Mouse (Mus musculus): Measurements from ENCODE around the gene Cds1. TPM values are rescaled to one million over a fixed set of nuclear protein-coding genes. Genes with fewer than 3 reads are reported as not detected.
A peak's percentile ranks its signal among the peaks of the same experiment; 100 is the strongest.

Cds1 gene
- polyA plus RNA-seq, 1 experiment, result 15.9 TPM

DNA sequence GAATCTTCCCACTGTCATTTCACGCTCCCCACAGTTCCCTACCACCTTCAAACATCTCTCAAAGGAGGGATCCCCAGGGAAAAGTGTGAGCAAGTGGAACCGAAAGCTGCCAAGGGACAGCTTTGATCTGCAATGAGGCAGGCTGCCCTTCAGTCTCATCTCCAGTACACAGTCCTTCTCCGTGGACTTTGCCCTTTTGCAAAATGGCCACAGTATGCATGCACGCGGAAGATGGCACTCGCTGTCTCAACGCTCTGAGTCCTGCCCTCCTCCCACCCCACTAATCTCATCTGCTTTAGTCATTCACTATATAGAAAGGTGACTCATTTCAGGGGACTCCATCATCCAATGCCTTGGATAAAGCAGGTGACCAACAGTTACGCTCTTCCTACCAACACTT is 81.0 kb downstream of the Cds1 start:
- Histone ChIP-seq H3K27me3 (ENCODE audit: control insufficient read depth, insufficient read depth, low read length, poor library complexity, severe bottlenecking) (no peaks in the 10 kb centered on the region), H3K9me3 (replicated peaks; ENCODE audit: control insufficient read depth, insufficient read depth, low read length, poor library complexity, severe bottlenecking) (no peaks in the 10 kb centered on the region), H3K27ac (ENCODE audit: insufficient read depth, low read length) (no peak overlapping the region), H3K4me3 (ENCODE audit: low read depth, low read length) (no peak overlapping the region), H3K36me3 (ENCODE audit: control insufficient read depth, insufficient read depth, low read length, poor library complexity, severe bottlenecking) (peaks cover 5% of the 10 kb centered on the region), H3K4me1 (ENCODE audit: control insufficient read depth, insufficient read depth, low read length) (peaks cover 17% of the 10 kb centered on the region), H3K9ac (ENCODE audit: low read depth, poor library complexity, severe bottlenecking) (no peak overlapping the region)
- TF ChIP-seq EP300 (IDR thresholded peaks at IDR 0.05; ENCODE audit: insufficient read depth, low read depth, low read length) (no peak), POLR2A (IDR thresholded peaks at IDR 0.05; ENCODE audit: insufficient read depth, low read length) (no peak), CTCF (IDR thresholded peaks at IDR 0.05; ENCODE audit: low read depth, low read length) (no peak)

DNA sequence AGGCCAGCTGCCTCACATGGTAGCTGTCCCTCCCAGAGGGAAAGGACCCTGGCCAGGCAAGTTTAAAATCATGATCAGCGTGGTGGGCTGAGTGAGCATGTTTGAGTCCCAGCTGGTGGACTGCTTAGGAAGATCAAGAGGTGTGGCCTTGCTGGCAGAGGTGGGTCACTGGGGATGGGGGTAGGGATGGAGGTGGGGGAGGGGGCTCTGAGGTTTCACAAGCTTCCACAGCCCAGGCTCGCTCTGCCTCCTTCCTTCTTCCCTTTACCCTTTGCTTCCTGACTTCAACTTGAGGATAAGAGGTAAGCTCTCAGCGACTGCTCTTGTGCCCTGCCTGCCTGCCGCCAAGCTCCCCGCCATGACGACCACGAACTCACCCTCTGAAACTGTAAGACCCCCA is 82.4 kb downstream of the Cds1 start:
- peaks cover 17% of the 10 kb centered on the region for H3K4me1 ChIP-seq (ENCODE audit: control insufficient read depth, insufficient read depth, low read length)
- H3K9ac ChIP-seq (ENCODE audit: low read depth, poor library complexity, severe bottlenecking), result no peak overlapping the region
- no peaks in the 10 kb centered on the region for H3K9me3 ChIP-seq (replicated peaks; ENCODE audit: control insufficient read depth, insufficient read depth, low read length, poor library complexity, severe bottlenecking)
- no peaks in the 10 kb centered on the region for H3K27me3 ChIP-seq (ENCODE audit: control insufficient read depth, insufficient read depth, low read length, poor library complexity, severe bottlenecking)
- TF ChIP-seq EP300 (IDR thresholded peaks at IDR 0.05; ENCODE audit: insufficient read depth, low read depth, low read length) (peak; percentile 80), POLR2A (IDR thresholded peaks at IDR 0.05; ENCODE audit: insufficient read depth, low read length) (no peak)
- no peaks in the 10 kb centered on the region for H3K36me3 ChIP-seq (ENCODE audit: control insufficient read depth, insufficient read depth, low read length, poor library complexity, severe bottlenecking)
- H3K4me3 ChIP-seq (ENCODE audit: low read depth, low read length), result peak overlapping the region; percentile 15; the same call in 1 of the 2 replicates
- H3K27ac ChIP-seq (ENCODE audit: insufficient read depth, low read length), result peak overlapping the region; percentile 68

DNA sequence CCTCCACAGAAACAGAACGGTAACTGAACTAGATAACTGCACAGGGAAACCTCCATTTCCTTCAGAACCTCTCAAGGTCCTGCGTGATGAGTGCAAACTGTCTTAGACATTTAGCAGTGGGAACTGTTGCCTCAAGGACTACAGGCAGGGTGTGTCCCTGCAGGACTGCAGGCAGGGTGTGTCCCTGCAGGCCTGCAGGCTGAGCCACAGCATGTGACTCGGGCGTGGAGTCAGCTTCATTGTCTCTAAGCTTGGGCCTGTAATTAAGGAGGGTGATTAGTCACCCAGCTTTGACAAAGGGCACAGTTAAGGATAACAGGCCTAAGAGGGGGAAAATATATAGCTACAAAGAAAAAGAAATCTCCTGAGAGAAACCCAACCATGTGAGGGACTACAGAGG is 82.8 kb downstream of the Cds1 start:
- peaks cover 19% of the 10 kb centered on the region for H3K4me1 ChIP-seq (ENCODE audit: control insufficient read depth, insufficient read depth, low read length)
- no peaks in the 10 kb centered on the region for H3K27me3 ChIP-seq (ENCODE audit: control insufficient read depth, insufficient read depth, low read length, poor library complexity, severe bottlenecking)
- no peak overlapping the region for H3K9ac ChIP-seq (ENCODE audit: low read depth, poor library complexity, severe bottlenecking)
- no peaks in the 10 kb centered on the region for H3K9me3 ChIP-seq (replicated peaks; ENCODE audit: control insufficient read depth, insufficient read depth, low read length, poor library complexity, severe bottlenecking)
- H3K36me3 ChIP-seq (ENCODE audit: control insufficient read depth, insufficient read depth, low read length, poor library complexity, severe bottlenecking), result no peaks in the 10 kb centered on the region
- peak overlapping the region; percentile 77 for H3K27ac ChIP-seq (ENCODE audit: insufficient read depth, low read length)
- no peak for TF ChIP-seq POLR2A (IDR thresholded peaks at IDR 0.05; ENCODE audit: insufficient read depth, low read length)
- TF ChIP-seq CTCF (IDR thresholded peaks at IDR 0.05; ENCODE audit: low read depth, low read length), result no peak
- TF ChIP-seq EP300 (IDR thresholded peaks at IDR 0.05; ENCODE audit: insufficient read depth, low read depth, low read length), result peak; percentile 98
- H3K4me3 ChIP-seq (ENCODE audit: low read depth, low read length), result no peak overlapping the region

DNA sequence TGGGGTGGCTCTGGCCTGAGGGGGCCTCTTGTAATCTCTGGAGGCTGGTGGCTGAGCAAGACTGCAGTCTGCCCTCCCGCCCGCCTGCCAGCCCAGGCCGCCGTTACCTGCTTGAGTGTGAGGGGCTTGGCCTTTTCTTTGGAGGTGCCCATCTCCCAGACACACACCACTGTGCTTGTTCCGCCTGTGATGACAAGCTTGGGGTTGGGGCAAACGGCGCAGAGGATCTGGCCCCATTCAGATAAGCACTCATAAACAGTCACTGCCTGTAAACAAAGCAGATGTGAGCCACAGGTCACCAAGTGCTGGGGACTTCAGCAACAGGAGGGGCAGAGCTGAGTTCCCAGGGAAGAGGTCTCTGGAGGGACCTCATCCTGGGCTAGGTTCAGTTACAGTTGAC is 86.2 kb downstream of the Cds1 start:
- Histone ChIP-seq H3K27ac (ENCODE audit: insufficient read depth, low read length) (no peak overlapping the region), H3K4me3 (ENCODE audit: low read depth, low read length) (peak overlapping the region; percentile 9; the same call in 1 of the 2 replicates), H3K27me3 (ENCODE audit: control insufficient read depth, insufficient read depth, low read length, poor library complexity, severe bottlenecking) (no peaks in the 10 kb centered on the region), H3K36me3 (ENCODE audit: control insufficient read depth, insufficient read depth, low read length, poor library complexity, severe bottlenecking) (peaks cover 3% of the 10 kb centered on the region; the same call in 1 of the 2 replicates), H3K4me1 (ENCODE audit: control insufficient read depth, insufficient read depth, low read length) (peaks cover 14% of the 10 kb centered on the region), H3K9ac (ENCODE audit: low read depth, poor library complexity, severe bottlenecking) (no peak overlapping the region), H3K9me3 (replicated peaks; ENCODE audit: control insufficient read depth, insufficient read depth, low read length, poor library complexity, severe bottlenecking) (no peaks in the 10 kb centered on the region)
- TF ChIP-seq CTCF (IDR thresholded peaks at IDR 0.05; ENCODE audit: low read depth, low read length) (no peak), POLR2A (IDR thresholded peaks at IDR 0.05; ENCODE audit: insufficient read depth, low read length) (no peak), EP300 (IDR thresholded peaks at IDR 0.05; ENCODE audit: insufficient read depth, low read depth, low read length) (no peak)

DNA sequence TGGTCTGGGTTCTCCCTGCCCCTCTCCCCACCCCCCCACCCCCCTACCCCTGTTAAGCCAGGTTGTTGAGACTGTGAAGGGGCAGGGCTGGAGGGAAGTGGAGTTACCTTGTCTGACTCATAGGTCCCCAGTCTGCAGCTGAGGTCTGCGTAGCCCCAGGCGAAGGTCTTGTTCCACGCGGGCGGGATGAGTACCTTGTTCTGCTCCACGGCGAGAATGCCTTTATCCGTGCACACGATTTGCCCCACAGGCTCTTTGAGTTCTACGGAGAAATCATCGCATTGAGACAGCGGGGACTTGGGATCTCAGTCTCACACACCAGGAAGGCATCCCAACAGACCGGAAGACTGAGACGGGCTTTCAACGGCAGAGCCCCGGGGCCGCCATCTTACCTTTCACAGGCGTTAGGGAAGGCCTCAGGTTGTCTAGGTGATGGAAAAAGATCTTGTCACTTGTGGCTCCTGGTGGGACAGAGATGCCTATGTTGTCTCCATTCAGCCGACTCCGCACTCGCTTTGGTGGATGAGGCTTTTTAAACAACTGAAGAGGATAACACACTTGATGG is 87.3 kb downstream of the Cds1 start:
- no peak overlapping the region for H3K27ac ChIP-seq (ENCODE audit: insufficient read depth, low read length)
- no peaks in the 10 kb centered on the region for H3K27me3 ChIP-seq (ENCODE audit: control insufficient read depth, insufficient read depth, low read length, poor library complexity, severe bottlenecking)
- H3K9ac ChIP-seq (ENCODE audit: low read depth, poor library complexity, severe bottlenecking), result peak overlapping the region; percentile 18; the same call in 1 of the 2 replicates
- H3K4me1 ChIP-seq (ENCODE audit: control insufficient read depth, insufficient read depth, low read length), result peaks cover 8% of the 10 kb centered on the region
- TF ChIP-seq POLR2A (IDR thresholded peaks at IDR 0.05; ENCODE audit: insufficient read depth, low read length) (no peak), EP300 (IDR thresholded peaks at IDR 0.05; ENCODE audit: insufficient read depth, low read depth, low read length) (no peak), CTCF (IDR thresholded peaks at IDR 0.05; ENCODE audit: low read depth, low read length) (no peak)
- H3K9me3 ChIP-seq (replicated peaks; ENCODE audit: control insufficient read depth, insufficient read depth, low read length, poor library complexity, severe bottlenecking), result no peaks in the 10 kb centered on the region
- peak overlapping the region; percentile 40 for H3K4me3 ChIP-seq (ENCODE audit: low read depth, low read length)
- H3K36me3 ChIP-seq (ENCODE audit: control insufficient read depth, insufficient read depth, low read length, poor library complexity, severe bottlenecking), result peaks cover 3% of the 10 kb centered on the region; the same call in 1 of the 2 replicates

DNA sequence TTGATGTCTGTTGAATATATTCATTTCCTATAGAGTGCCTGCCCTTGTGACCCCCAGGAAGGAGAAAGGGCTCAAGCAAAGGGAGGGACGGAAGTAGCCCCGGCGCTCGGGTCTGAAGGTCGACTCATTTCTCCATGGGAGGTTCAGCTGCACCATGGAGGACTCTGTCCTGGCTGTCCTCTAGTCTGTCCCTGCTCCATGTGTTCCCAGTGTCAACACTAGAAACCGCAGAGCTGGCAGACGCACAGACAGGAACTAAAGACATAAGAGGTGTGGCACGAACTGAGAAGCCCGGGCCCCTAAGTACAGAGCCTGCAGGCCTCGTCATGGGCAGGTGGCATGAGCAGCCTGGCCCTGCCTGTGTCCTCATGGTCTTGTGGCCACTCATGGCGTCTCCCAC is 89.2 kb downstream of the Cds1 start:
- Histone ChIP-seq H3K9ac (ENCODE audit: low read depth, poor library complexity, severe bottlenecking) (no peak overlapping the region), H3K36me3 (ENCODE audit: control insufficient read depth, insufficient read depth, low read length, poor library complexity, severe bottlenecking) (peaks cover 3% of the 10 kb centered on the region; the same call in 1 of the 2 replicates), H3K4me3 (ENCODE audit: low read depth, low read length) (no peak overlapping the region), H3K4me1 (ENCODE audit: control insufficient read depth, insufficient read depth, low read length) (peaks cover 3% of the 10 kb centered on the region), H3K9me3 (replicated peaks; ENCODE audit: control insufficient read depth, insufficient read depth, low read length, poor library complexity, severe bottlenecking) (no peaks in the 10 kb centered on the region), H3K27me3 (ENCODE audit: control insufficient read depth, insufficient read depth, low read length, poor library complexity, severe bottlenecking) (no peaks in the 10 kb centered on the region), H3K27ac (ENCODE audit: insufficient read depth, low read length) (no peak overlapping the region)
- TF ChIP-seq EP300 (IDR thresholded peaks at IDR 0.05; ENCODE audit: insufficient read depth, low read depth, low read length), result no peak
- no peak for TF ChIP-seq CTCF (IDR thresholded peaks at IDR 0.05; ENCODE audit: low read depth, low read length)
- TF ChIP-seq POLR2A (IDR thresholded peaks at IDR 0.05; ENCODE audit: insufficient read depth, low read length), result no peak

Data from ES-Bruce4 (cell line).